Mouse (Mus musculus): ENCODE results near the gene Tmem138. TPM values are rescaled to one million over a fixed set of nuclear protein-coding genes. Genes with fewer than 3 reads are reported as not detected.
A peak's percentile ranks its signal among the peaks of the same experiment; 100 is the strongest.
"Not testable (repeated sequence)": the region's sequence is repeated elsewhere in the genome, so short reads cannot be mapped to it uniquely, and the experiment has no call there.

The Tmem138 gene
- total RNA-seq, 4 experiments from 2014 or later: 12.8 to 19.3 (median 15.4) TPM

DNA sequence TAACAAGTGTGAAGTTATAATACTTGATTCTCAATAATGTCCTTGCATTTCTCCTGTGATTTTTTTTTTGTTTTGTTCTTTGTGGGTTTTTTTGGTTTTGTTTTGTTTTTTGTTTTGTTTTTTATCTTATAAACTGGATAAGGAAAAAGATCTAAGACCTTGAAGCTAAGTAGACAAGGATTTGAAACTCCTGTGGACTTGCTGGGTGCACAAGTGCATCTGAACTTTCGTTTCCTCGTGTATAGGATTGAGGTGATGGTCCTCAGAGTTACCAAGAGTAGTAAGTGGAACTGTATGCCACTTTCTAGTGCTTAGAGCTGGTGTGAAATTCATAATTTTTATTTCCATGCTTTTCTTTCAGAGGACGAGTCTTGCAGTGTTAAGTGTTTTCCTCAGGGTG lies 2.9 kb upstream of the Tmem138 start:
- no peak for DNase-seq (ENCODE audit: low spot score in 2 of 2)

DNA sequence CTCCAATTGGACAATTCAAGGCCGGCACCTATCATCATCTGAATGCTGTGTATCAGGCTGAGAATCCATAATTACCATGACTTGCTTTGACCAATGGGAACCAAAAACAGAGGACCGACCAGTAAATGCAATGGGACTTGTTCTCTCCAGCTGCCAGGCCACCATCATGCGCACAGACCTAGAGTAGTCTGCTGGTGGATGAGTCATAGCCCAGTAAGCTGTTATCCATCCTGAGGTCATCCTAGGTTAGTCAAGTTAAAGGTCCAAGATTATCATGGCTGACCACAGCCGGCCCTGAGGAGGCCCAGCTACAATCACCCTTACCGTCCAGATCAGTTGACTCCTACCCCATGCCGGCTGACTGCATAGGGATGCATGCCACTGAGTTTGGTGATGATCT lies 7.5 kb downstream of the Tmem138 start:
- no peak for DNase-seq (ENCODE audit: low spot score in 2 of 2)

GRCm38 (mm10) chr19:10565217-10565616 lies 11.9 kb downstream of the Tmem138 start:
- DNase-seq (ENCODE audit: low spot score in 2 of 2): no peak

DNA sequence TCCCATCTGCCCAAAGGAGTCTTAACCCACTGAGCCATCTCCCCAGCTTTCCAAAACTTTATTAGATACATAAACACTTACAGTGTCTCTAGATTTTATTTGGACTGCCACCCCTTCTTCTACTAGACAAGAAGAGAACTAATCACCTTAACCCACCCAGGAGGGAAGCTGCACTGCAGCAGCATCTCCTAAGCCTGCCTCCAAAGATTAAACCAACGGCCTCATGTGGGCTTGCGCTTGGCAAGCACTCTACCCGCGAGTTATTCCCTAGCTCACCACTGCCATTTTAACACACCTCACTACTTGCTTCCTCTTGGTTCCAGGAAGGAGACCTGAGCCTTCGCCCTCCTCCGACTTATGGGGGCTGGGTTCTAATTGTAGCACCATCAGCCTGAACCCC lies 12.9 kb downstream of the Tmem138 start:
- no peak for DNase-seq (ENCODE audit: low spot score in 2 of 2)

DNA sequence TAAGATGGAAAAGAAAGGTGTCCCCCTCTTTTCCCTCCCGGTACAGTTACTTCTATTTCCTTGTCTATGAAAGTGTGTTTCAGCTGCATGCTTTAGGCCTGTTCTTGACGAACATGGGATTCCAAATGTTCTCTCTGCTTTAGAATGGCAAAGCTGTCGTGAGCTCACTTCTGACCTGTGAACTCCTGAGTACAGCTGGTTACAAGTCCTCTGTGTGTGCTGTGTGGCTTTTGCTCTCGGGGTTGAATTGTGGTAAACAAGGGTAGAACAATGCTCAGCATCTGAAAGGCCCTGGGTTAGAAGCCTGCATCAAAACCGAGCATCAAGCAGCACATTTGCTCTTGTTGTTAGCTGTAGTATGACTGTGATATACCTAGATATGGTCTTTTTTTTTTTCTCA lies 14.8 kb downstream of the Tmem138 start:
- DNase-seq (ENCODE audit: low spot score in 2 of 2): no peak

DNA sequence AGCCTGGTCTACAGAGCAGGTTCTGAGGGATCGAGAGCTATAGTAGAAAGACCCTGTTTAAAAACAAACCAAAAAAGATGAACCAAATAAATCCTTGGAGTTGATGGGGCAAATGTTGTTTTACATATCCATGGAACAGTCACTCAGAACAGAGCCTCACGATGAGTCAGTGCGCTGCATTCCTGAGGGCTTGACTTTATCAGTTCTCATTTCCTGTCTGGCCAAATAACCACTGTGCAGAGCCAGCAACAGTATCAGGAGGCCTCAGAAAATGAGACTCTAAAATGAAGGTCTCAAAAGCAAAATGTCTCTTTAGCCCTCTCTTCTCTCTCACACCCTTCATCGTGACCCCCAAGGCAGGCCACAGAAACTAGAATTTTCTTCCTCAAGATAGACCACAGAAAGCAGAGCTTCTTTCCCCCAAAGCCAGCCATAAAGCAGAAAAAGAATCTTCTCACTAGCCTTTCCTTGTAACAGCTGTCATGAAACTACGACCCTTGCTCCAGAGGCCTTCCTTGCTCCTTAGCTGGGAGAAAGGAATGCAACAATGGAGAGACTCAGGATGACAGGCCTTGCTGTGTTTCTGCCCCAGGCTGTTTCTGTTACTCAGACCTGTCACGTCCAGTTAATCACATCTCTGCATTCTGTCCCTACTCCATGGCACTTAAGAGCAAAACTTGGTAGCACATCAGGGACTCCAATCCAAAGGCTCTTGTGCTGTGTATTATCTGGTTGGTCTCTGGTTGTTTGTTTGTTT lies 15.4 kb downstream of the Tmem138 start:
- no peak for DNase-seq (ENCODE audit: low spot score in 2 of 2)

DNA sequence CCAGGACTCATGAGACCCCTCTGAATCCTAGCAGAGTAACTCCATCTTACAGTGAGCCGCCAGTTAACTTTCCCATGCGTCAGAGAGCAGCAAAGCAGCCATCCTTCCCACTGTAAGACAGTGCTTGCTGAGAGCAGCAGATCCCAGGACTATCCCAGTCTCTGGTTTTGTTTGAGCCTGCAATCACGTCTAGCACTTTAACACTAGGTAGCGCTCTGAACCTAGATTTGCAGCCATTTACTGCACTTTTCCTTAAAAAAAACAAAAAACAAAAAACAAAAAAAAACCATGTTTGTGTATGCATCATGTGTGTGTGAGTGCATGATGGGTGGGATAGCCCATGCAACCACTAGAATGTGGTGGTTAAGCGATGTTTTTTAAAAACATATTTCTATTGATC lies 17.1 kb downstream of the Tmem138 start:
- no peak for DNase-seq (ENCODE audit: low spot score in 2 of 2)

DNA sequence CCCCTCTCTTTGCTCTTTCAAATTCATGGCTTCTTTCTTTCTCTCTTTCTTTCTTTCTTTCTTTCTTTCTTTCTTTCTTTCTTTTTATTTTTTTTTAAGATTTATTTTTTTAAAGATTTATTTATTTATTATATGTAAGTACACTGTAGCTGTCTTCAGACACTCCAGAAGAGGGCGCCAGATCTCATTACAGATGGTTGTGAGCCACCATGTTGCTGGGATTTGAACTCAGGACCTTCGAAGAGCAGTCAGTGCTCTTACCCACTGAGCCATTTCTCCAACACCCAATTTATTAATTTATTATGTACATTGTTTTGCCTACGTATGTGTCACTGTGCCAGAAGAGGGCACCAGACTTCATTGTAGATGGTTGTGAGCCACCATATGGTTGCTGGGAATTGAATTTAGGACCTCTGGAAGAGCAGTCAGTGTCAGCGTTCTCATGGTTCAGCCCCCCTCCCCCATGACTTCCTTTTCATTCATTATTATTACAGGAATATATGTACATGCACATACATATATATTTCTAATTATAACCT lies 19.3 kb downstream of the Tmem138 start:
- DNase-seq (ENCODE audit: low spot score in 2 of 2): not testable (repeated sequence)

GRCm38 (mm10) chr19:10557430-10557829 lies 19.7 kb downstream of the Tmem138 start:
- DNase-seq (ENCODE audit: low spot score in 2 of 2): no peak

GRCm38 (mm10) chr19:10557001-10557400 lies 20.2 kb downstream of the Tmem138 start:
- DNase-seq (ENCODE audit: low spot score in 2 of 2): no peak

DNA sequence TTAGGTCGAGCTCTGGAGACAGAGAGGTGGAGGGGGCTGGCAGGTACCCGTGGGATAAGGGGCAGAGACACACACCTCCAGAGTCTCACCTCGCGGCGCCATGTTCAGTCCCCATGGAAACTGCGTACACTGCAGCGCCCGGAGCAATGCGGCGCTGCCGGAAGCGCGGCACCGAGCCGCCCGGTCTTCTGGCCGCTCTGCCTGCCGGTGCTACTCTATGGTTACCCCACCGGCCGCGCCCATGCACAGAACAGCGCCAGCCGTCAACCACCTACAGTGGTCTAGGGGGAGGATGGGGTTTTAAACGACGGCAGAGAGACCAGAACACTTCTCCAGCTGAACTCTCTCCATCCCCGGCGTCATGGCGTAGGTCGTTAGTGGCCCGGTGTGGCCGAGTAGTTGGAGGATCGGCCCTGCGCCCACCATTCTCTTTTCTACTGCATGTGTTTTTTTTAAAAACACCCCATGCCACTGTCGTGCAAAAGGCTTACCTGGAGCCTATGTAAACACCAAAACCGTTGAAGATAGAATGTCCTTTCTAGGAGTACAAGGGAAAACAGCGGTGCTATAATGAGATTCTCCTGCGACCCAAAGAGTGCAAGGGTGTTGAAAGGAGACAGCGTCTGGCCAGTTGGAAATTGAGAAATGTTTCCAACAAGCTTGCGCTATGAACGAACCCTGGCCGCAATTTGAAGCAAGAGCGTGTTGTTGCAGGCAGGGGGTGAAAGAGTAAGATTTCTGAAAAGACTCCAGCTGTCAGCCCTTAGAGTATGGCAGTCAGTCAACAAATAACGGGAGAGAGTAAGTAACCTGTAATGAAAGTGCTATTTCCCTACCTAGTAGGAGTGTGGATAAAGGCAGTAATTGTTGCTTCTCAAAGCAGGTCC lies 21.3 kb downstream of the Tmem138 start, which contains the start of gene Tmem216:
Gene Tmem216, minus strand, starts transcription at position 615 of the 887 bp plus-strand sequence.
- peak; percentile 68 to 80 for DNase-seq (ENCODE audit: low spot score in 2 of 2)

GRCm38 (mm10) chr19:10539454-10539853 lies 37.7 kb downstream of the Tmem138 start:
- DNase-seq (ENCODE audit: low spot score in 2 of 2): no peak

DNA sequence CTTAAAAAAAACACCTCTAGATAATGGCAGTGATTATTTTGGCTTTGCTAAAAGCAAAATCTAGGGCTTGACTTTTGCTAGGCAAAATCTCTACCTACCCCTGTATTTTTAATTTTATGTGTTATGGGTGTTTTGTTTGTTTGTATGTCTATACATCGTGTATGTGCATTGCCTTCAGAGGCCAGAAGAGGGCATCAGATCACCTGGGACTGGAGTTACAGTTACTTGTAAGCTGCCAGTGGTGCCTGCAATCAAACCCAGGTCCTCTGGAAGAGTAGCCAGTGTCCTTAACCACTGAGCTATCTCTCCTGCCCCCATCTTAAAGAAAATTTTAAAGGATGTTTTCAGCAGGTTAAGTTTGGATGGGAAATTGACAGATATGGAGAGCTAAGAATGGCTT lies 47.1 kb downstream of the Tmem138 start:
- no peak for DNase-seq (ENCODE audit: low spot score in 2 of 2)

- DNase-seq (ENCODE audit: low spot score in 2 of 2): no peak
Measured at GRCm38 (mm10) chr19:10525910-10526309, 51.3 kb downstream of the Tmem138 start, which contains the start of gene Sdhaf2. Gene Sdhaf2, minus strand, starts transcription at chr19:10526142.

- DNase-seq (ENCODE audit: low spot score in 2 of 2): peak; percentile 85 to 88
Measured at GRCm38 (mm10) chr19:10525106-10525901, 51.9 kb downstream of the Tmem138 start, which contains the start of gene Cpsf7. Gene Cpsf7, plus strand, starts transcription at chr19:10525266.

DNA sequence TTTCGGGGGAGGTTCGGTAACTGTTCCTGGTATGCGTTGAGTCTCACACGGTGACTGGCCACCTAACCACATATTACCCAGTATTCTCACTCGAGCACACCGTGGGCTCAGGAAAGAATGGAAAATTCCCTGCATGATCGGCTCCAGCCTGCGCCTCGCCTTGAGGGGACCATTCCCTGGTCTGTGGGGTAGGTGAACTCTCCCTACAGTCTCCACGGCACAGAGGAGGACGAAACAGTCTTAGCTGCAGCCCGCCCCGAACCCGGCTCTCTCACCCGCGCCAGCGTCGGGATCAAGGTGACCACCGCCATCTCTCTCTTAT lies 52.4 kb downstream of the Tmem138 start:
- DNase-seq (ENCODE audit: low spot score in 2 of 2): no peak

- no peak for DNase-seq (ENCODE audit: low spot score in 2 of 2)
Measured at GRCm38 (mm10) chr19:10523483-10524080, 53.6 kb downstream of the Tmem138 start.

- no peak for DNase-seq (ENCODE audit: low spot score in 2 of 2)
Measured at GRCm38 (mm10) chr19:10521926-10522325, 55.2 kb downstream of the Tmem138 start.
